Mouse (Mus musculus) myocyte (in vitro differentiated cells): Measurements from ENCODE around the gene Smim24.
A peak's percentile ranks its signal among the peaks of the same experiment; 100 is the strongest.

ENCODE experiments used
- CEBPB ChIP-seq: IDR thresholded peaks from 2 replicates; pipeline ENCODE4 v1.6.1; 2011; ENCODE audit warnings: mild to moderate bottlenecking, moderate library complexity; ENCODE audit not compliant: poor library complexity, insufficient read depth, severe bottlenecking
- E2F4 ChIP-seq: IDR thresholded peaks from one replicate; pipeline ENCODE4 v1.6.1; 2011; ENCODE audit warnings: mild to moderate bottlenecking, control low read depth, moderate library complexity; ENCODE audit not compliant: insufficient read depth
- MAX ChIP-seq: IDR thresholded peaks from one replicate; pipeline ENCODE4 v1.6.1; 2011; ENCODE audit warnings: low read depth, mild to moderate bottlenecking, control low read depth
- MYOD1 ChIP-seq, 3 experiments: IDR thresholded peaks; one replicate each; pipeline ENCODE4 v1.6.1; 2011; ENCODE audit warnings: control low read depth in 2 of 3, low read depth in 2 of 3, mild to moderate bottlenecking in 2 of 3, moderate library complexity in 1 of 3; ENCODE audit not compliant: insufficient read length in 2 of 3, control insufficient read depth in 1 of 3
- POLR2A ChIP-seq: IDR thresholded peaks from one replicate; pipeline ENCODE4 v1.6.1; 2011; ENCODE audit warnings: low read depth, mild to moderate bottlenecking, control low read depth, moderate library complexity; ENCODE audit not compliant: insufficient read length
- REST ChIP-seq: IDR thresholded peaks from one replicate; pipeline ENCODE4 v1.6.1; 2011; ENCODE audit warnings: mild to moderate bottlenecking, control low read depth, moderate library complexity; ENCODE audit not compliant: insufficient read depth, insufficient read length
- SRF ChIP-seq: IDR thresholded peaks from one replicate; pipeline ENCODE4 v1.6.1; 2011; ENCODE audit warnings: low read depth; ENCODE audit not compliant: control insufficient read depth, insufficient read length
- TCF12 ChIP-seq: IDR thresholded peaks from one replicate; pipeline ENCODE4 v1.6.1; 2011; ENCODE audit warnings: mild to moderate bottlenecking, control low read depth; ENCODE audit not compliant: poor library complexity, insufficient read depth, severe bottlenecking
- USF1 ChIP-seq: IDR thresholded peaks from one replicate; pipeline ENCODE4 v1.6.1; 2011; ENCODE audit warnings: low read depth, mild to moderate bottlenecking, control low read depth, moderate library complexity

- TF ChIP-seq USF1 (no peak), MAX (no peak), CEBPB (no peak), SRF (no peak), TCF12 (no peak), POLR2A (no peak), MYOD1 (IDR thresholded peaks at IDR 0.05; ENCODE audit: control insufficient read depth in 1 of 3, insufficient read length in 2 of 3, low read depth in 2 of 3) (peak in 2 of 3 experiments; percentile 44 to 88), REST (no peak), E2F4 (no peak)
Observed at GRCm38 (mm10) chr10:81356352-81356990, 36.4 kb upstream of the Smim24 start.
